Mouse (Mus musculus) midbrain, embryonic 13.5 days (tissue): ENCODE results near the gene Zfp329. TPM values are rescaled to one million over a fixed set of nuclear protein-coding genes. Genes with fewer than 3 reads are reported as not detected.
"Not testable (repeated sequence)": the region's sequence is repeated elsewhere in the genome, so short reads cannot be mapped to it uniquely, and the experiment has no call there.

ENCODE experiments used
- ATAC-seq: fragments of 200-750 bp; cut with Nextera tagmentation; 2 replicates; pipeline ENCODE4 v1.8.0; 2017; ENCODE audit warnings: mild to moderate bottlenecking, moderate TSS enrichment, moderate library complexity
- H3K27ac ChIP-seq: fragments of 300-500 bp; sonication (generic); 2 replicates; pipeline ENCODE4 v1.5.1; 2015; ENCODE audit warnings: inconsistent platforms, mild to moderate bottlenecking, moderate library complexity
- H3K27me3 ChIP-seq: fragments of 300-500 bp; sonication (generic); 2 replicates; pipeline ENCODE4 v1.6.1; 2015; ENCODE audit warnings: mild to moderate bottlenecking, inconsistent platforms
- H3K36me3 ChIP-seq: fragments of 300-500 bp; sonication (generic); 2 replicates; pipeline ENCODE4 v1.6.1; 2015; ENCODE audit warnings: mild to moderate bottlenecking, inconsistent platforms
- H3K4me1 ChIP-seq: fragments of 300-500 bp; sonication (generic); replicated peaks from 2 replicates; pipeline ENCODE4 v1.6.1; 2015; ENCODE audit warnings: inconsistent platforms
- H3K4me2 ChIP-seq: fragments of 300-500 bp; sonication (generic); replicated peaks from 2 replicates; pipeline ENCODE4 v1.6.1; 2015; ENCODE audit warnings: moderate library complexity, mild to moderate bottlenecking, inconsistent platforms
- H3K4me3 ChIP-seq: fragments of 300-500 bp; sonication (generic); replicated peaks from 2 replicates; pipeline ENCODE4 v1.5.1; 2015; ENCODE audit warnings: mild to moderate bottlenecking, inconsistent platforms
- H3K9ac ChIP-seq: fragments of 300-500 bp; sonication (generic); replicated peaks from 2 replicates; pipeline ENCODE4 v1.6.1; 2015; ENCODE audit warnings: mild to moderate bottlenecking, inconsistent platforms
- H3K9me3 ChIP-seq: fragments of 300-500 bp; sonication (generic); 2 replicates; pipeline ENCODE4 v1.6.1; 2016; ENCODE audit warnings: mild to moderate bottlenecking, inconsistent platforms
- WGBS: fragments of 180-500 bp; shearing (Covaris S2); methylation state at CpG from one replicate; pipeline ENCODE4 v1.1.7; 2015; 5-methylcytosine and 5-hydroxymethylcytosine counted together
- polyA plus RNA-seq: library from polyadenylated mRNA; unstranded; fragments of >200 nt; fragmentation: Nextera tagmentation; extraction: Ambion mirVana; gene quantifications from 2 replicates; pipeline ENCODE4 v1.2.1, GENCODE M21; 2015

Zfp329 gene
- polyA plus RNA-seq, result 33.9 and 36.3 TPM in 2 replicates

GRCm38 (mm10) chr7:12818521-12819295 is at the start of gene Zfp329:
Gene Zfp329 (minus strand): TSS chr7:12818858.
- H3K4me3 ChIP-seq, result peak within 1 kb of the TSS; percentile 75
- H3K27me3 ChIP-seq, result no peaks in the 10 kb centered on the region
- peaks cover 23% of the 10 kb centered on the region for H3K36me3 ChIP-seq
- H3K9ac ChIP-seq, result peak within 1 kb of the TSS; percentile 92
- peak; percentile 97 for ATAC-seq
- peak within 1 kb of the TSS; percentile 67 for H3K4me2 ChIP-seq
- under 1% methylated on average over 40 of the region's 40 CpGs for WGBS
- H3K27ac ChIP-seq, result peak within 1 kb of the TSS; percentile 90
- H3K4me1 ChIP-seq, result peaks cover 9% of the 10 kb centered on the region
- peaks cover 30% of the 10 kb centered on the region for H3K9me3 ChIP-seq

DNA sequence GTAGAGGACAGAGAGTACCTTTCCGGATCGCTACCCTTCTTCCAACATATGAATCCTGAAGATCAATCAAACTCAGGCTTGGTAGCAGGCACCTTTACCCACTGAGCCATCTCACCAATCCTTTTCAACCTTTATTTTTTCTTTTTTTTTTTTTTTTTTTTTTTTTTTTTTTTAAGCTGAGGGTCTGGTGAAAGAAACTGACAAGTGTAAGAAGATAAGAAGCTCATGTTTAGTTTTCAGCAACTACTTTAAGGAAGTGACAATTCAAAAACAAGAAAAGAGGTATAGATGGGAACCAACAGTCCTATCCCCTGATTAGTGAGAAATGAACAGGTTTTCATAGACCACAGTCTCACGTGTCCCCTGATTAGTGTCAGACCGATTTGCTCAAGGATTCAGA is 17.1 kb upstream of the Zfp329 start:
- Histone ChIP-seq H3K4me2 (peak overlapping the region; percentile 57), H3K4me1 (no peaks in the 10 kb centered on the region), H3K9ac (no peak overlapping the region), H3K4me3 (peak overlapping the region; percentile 50), H3K9me3 (peaks cover 38% of the 10 kb centered on the region), H3K36me3 (peaks cover 46% of the 10 kb centered on the region), H3K27ac (no peak overlapping the region), H3K27me3 (0 out of 2 replicates have a peak, but pooled peaks cover 2% of the 10 kb centered on the region)
- no peak for ATAC-seq
- WGBS, result 95% methylated on average over 4 of the region's 4 CpGs

DNA sequence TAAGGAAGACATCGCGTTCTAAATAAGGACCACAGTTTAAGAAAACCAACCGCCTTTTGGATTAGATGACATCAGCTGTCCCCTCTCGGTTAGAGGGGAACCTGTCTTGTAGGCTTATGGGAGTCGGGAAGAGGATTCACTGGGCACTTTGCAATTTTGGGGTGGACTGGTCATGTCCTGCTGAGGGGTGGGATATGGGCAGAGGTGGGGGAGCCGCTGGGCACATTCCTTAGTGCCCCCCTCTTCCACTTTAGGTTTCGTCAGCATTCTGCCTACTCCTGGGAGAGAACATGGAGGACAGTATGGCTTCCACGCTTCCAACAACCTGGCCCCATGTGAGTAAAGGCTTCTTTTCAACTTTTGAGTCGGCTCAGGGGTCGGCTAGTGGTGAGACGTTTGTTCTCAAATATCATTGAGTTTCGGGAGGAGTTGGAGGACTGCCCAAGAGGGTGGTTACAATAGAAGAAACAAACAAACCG is 16.6 kb upstream of the Zfp329 start:
- H3K27me3 ChIP-seq, result 0 out of 2 replicates have a peak, but pooled peaks cover 2% of the 10 kb centered on the region
- H3K9me3 ChIP-seq, result peaks cover 34% of the 10 kb centered on the region
- peak; percentile 62 for ATAC-seq
- no peaks in the 10 kb centered on the region for H3K4me1 ChIP-seq
- H3K27ac ChIP-seq, result 0 out of 2 replicates have a peak overlapping the region, but pooled peaks have one; percentile 47
- peak overlapping the region; percentile 50 for H3K4me3 ChIP-seq
- H3K36me3 ChIP-seq, result peaks cover 41% of the 10 kb centered on the region
- peak overlapping the region; percentile 57 for H3K4me2 ChIP-seq
- peak overlapping the region; percentile 68 for H3K9ac ChIP-seq
- 43% methylated on average over 13 of the region's 13 CpGs for WGBS

DNA sequence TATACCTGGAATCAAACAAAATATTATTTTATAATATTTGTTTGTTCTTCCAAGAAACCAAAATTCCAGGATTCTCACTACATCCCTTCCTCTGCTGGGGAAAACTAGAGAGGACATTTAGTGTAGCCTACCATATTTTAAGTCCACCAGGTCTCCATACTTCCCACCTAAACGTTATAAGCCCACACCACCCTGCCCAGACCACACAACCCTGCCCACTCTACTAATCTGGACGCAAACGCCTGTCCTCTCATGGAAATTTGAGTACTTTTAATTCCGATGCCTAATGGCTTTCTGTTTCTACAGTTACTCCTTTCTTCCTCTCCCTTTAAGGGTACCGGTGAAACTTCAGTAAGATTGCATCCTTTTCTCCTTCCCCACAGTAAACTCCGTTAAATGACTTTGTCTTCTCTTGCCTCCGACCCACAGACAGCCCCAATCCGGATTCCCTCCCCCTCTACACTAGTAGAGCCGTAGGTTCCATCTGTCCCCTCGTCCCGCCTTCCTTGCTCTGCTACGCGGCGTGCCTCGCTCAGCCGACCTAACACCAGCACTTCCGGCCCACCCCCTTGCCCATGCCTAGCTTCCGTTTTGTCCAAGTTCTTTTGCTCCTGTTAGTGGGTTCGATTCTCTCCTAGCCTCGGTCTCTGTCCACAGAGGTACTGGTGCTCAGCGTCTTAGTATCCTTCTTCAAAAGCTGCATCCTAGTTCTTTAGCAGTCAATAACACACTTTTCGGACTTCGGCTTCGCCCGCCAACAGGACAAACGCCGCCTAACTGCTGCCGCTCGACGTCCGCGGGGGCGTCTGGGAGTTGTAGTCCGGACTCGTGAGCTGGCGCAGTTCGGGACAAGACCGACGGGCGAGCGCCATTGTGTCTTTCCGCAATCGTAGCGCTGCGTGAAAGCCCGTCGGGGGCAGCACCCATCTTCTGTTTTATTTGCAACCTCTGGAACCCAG is 15.8 kb upstream of the Zfp329 start, which contains the start of gene Zfp110:
Gene Zfp110 (plus strand): TSS at position 600 of the 959 bp plus-strand sequence.
- WGBS, result 4% methylated on average over 47 of the region's 47 CpGs
- 0 out of 2 replicates have a peak, but pooled peaks cover 2% of the 10 kb centered on the region for H3K27me3 ChIP-seq
- ATAC-seq, result peak; percentile 98
- H3K27ac ChIP-seq, result 0 out of 2 replicates have a peak within 1 kb of the TSS, but pooled peaks have one; percentile 47
- peaks cover 28% of the 10 kb centered on the region for H3K9me3 ChIP-seq
- no peaks in the 10 kb centered on the region for H3K4me1 ChIP-seq
- H3K4me3 ChIP-seq, result peak within 1 kb of the TSS; percentile 50
- peaks cover 34% of the 10 kb centered on the region for H3K36me3 ChIP-seq
- peak within 1 kb of the TSS; percentile 68 for H3K9ac ChIP-seq
- H3K4me2 ChIP-seq, result peak within 1 kb of the TSS; percentile 57

DNA sequence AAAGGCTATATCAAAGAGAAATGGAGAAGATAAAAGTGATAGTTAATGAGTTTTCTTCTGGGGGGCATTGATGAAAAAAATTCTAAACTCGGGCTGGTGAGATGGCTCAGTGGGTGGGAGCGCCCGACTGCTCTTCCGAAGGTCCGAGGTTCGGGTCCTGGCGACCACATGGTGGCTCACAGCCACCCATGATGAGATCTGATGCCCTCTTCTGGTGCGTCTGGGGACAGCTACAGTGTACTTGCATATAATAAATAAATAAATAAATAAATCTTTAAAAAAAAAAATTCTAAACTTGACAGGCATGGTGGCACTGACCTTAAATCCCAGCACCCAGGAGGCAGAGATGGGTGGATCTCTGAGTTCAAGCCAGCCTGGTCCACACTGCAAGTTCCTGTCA is 3.1 kb downstream of the Zfp329 start:
- no peaks in the 10 kb centered on the region for H3K27me3 ChIP-seq
- H3K4me2 ChIP-seq, result no peak overlapping the region
- H3K9me3 ChIP-seq, result peaks cover 45% of the 10 kb centered on the region
- H3K27ac ChIP-seq, result no peak overlapping the region
- H3K4me3 ChIP-seq, result no peak overlapping the region
- WGBS, result 95% methylated on average over 8 of the region's 8 CpGs
- H3K9ac ChIP-seq, result no peak overlapping the region
- ATAC-seq, result no peak
- H3K36me3 ChIP-seq, result peaks cover 51% of the 10 kb centered on the region
- H3K4me1 ChIP-seq, result peaks cover 9% of the 10 kb centered on the region

- peaks cover 13% of the 10 kb centered on the region for H3K4me1 ChIP-seq
- ATAC-seq, result peak; percentile 91
- H3K27me3 ChIP-seq, result no peaks in the 10 kb centered on the region
- H3K27ac ChIP-seq, result peak overlapping the region; percentile 92
- H3K4me3 ChIP-seq, result peak overlapping the region; percentile 51
- peaks cover 28% of the 10 kb centered on the region for H3K36me3 ChIP-seq
- H3K9ac ChIP-seq, result peak overlapping the region; percentile 76
- peaks cover 11% of the 10 kb centered on the region; the same call in 1 of the 2 replicates for H3K9me3 ChIP-seq
- WGBS, result under 1% methylated on average over 16 of the region's 16 CpGs
- H3K4me2 ChIP-seq, result peak overlapping the region; percentile 59
These were observed 15.0 kb downstream of the Zfp329 start for GRCm38 (mm10) chr7:12803727-12804071.

GRCm38 (mm10) chr7:12802866-12803726 is 15.6 kb downstream of the Zfp329 start, which contains the start of gene Zscan18:
Gene Zscan18 (minus strand): TSS chr7:12803635.
- Histone ChIP-seq H3K9ac (peak within 1 kb of the TSS; percentile 76), H3K9me3 (0 out of 2 replicates have a peak, but pooled peaks cover 5% of the 10 kb centered on the region), H3K27ac (peak within 1 kb of the TSS; percentile 92), H3K4me3 (peak within 1 kb of the TSS; percentile 51), H3K27me3 (no peaks in the 10 kb centered on the region), H3K4me2 (peak within 1 kb of the TSS; percentile 59), H3K4me1 (peaks cover 13% of the 10 kb centered on the region), H3K36me3 (peaks cover 26% of the 10 kb centered on the region)
- WGBS, result 5% methylated on average over 31 of the region's 31 CpGs
- ATAC-seq, result peak; percentile 98

- Histone ChIP-seq H3K4me3 (no peak overlapping the region), H3K9me3 (peaks cover 7% of the 10 kb centered on the region; the same call in 1 of the 2 replicates), H3K36me3 (peaks cover 14% of the 10 kb centered on the region), H3K9ac (no peak overlapping the region), H3K27me3 (no peaks in the 10 kb centered on the region), H3K4me2 (no peak overlapping the region), H3K27ac (no peak overlapping the region), H3K4me1 (peaks cover 13% of the 10 kb centered on the region)
- WGBS, result 86% methylated on average over 1 of the region's 1 CpGs
- no peak for ATAC-seq
These were observed 19.1 kb downstream of the Zfp329 start for GRCm38 (mm10) chr7:12799554-12799953.

GRCm38 (mm10) chr7:12797971-12798370 is 20.7 kb downstream of the Zfp329 start:
- ATAC-seq, result no peak
- WGBS, result 69% methylated on average over 2 of the region's 2 CpGs
- peaks cover 14% of the 10 kb centered on the region for H3K36me3 ChIP-seq

GRCm38 (mm10) chr7:12792624-12793023 is 26.0 kb downstream of the Zfp329 start:
- not testable (repeated sequence) for H3K9ac ChIP-seq, H3K9me3 ChIP-seq, H3K4me2 ChIP-seq, H3K4me3 ChIP-seq, H3K4me1 ChIP-seq, H3K27me3 ChIP-seq, ATAC-seq, H3K27ac ChIP-seq, H3K36me3 ChIP-seq
- 92% methylated on average over 11 of the region's 11 CpGs for whole genome bisulfite sequencing

More at GRCm38 (mm10) chr7:12797971-12798370, 20.7 kb downstream of the Zfp329 start:
- Histone ChIP-seq H3K4me2 (no peak overlapping the region), H3K27ac (no peak overlapping the region), H3K9me3 (peaks cover 7% of the 10 kb centered on the region; the same call in 1 of the 2 replicates), H3K4me3 (no peak overlapping the region), H3K9ac (no peak overlapping the region), H3K27me3 (no peaks in the 10 kb centered on the region), H3K4me1 (peaks cover 7% of the 10 kb centered on the region; the same call in 1 of the 2 replicates)
